Mouse (Mus musculus): ENCODE measurements around the gene Gm10277. TPM values are rescaled to one million over a fixed set of nuclear protein-coding genes. Genes with fewer than 3 reads are reported as not detected.
A peak's percentile ranks its signal among the peaks of the same experiment; 100 is the strongest.

Gm10277 gene
- polyA plus RNA-seq, 1 experiment from 2014 or later: 2.0 TPM

GRCm38 (mm10) chr11:77821648-77822047, 34.1 kb upstream of the Gm10277 start:
- Histone ChIP-seq H3K27me3 (ENCODE audit: insufficient read depth, poor library complexity, severe bottlenecking) (peaks cover 38% of the 10 kb centered on the region), H3K9me3 (no peaks in the 10 kb centered on the region), H3K4me1 (replicated peaks) (peaks cover 36% of the 10 kb centered on the region), H3K36me3 (peaks cover 65% of the 10 kb centered on the region), H3K27ac (no peak overlapping the region), H3K4me3 (no peak overlapping the region)
- peak; percentile 68 for DNase-seq (ENCODE audit: low spot score)
- 16% methylated on average over 8 of the region's 8 CpGs for WGBS

GRCm38 (mm10) chr11:77816003-77816402, 28.5 kb upstream of the Gm10277 start:
- no peaks in the 10 kb centered on the region for H3K9me3 ChIP-seq
- H3K27ac ChIP-seq: no peak overlapping the region
- 27% methylated on average over 3 of the region's 3 CpGs for WGBS
- no peak overlapping the region for H3K4me3 ChIP-seq
- H3K27me3 ChIP-seq (ENCODE audit: insufficient read depth, poor library complexity, severe bottlenecking): no peaks in the 10 kb centered on the region
- peak; percentile 72 for DNase-seq (ENCODE audit: low spot score)
- peaks cover 49% of the 10 kb centered on the region for H3K36me3 ChIP-seq
- H3K4me1 ChIP-seq (replicated peaks): peaks cover 11% of the 10 kb centered on the region; the same call in 1 of the 2 replicates

- DNase-seq (ENCODE audit: low spot score): no peak
- H3K27me3 ChIP-seq (ENCODE audit: insufficient read depth, poor library complexity, severe bottlenecking): no peaks in the 10 kb centered on the region
- no peak overlapping the region for H3K4me3 ChIP-seq
- H3K9me3 ChIP-seq: no peaks in the 10 kb centered on the region
- H3K27ac ChIP-seq: no peak overlapping the region
- WGBS: 85% methylated on average over 2 of the region's 2 CpGs
- H3K4me1 ChIP-seq (replicated peaks): peaks cover 23% of the 10 kb centered on the region
- peaks cover 33% of the 10 kb centered on the region for H3K36me3 ChIP-seq
Measured at GRCm38 (mm10) chr11:77813969-77814368, 26.4 kb upstream of the Gm10277 start.

- no peak overlapping the region for H3K4me3 ChIP-seq
- DNase-seq (ENCODE audit: low spot score): no peak
- H3K9me3 ChIP-seq: no peaks in the 10 kb centered on the region
- peaks cover 18% of the 10 kb centered on the region for H3K36me3 ChIP-seq
- peaks cover 45% of the 10 kb centered on the region for H3K4me1 ChIP-seq (replicated peaks)
- WGBS: 89% methylated on average over 6 of the region's 6 CpGs
- H3K27ac ChIP-seq: no peak overlapping the region
- H3K27me3 ChIP-seq (ENCODE audit: insufficient read depth, poor library complexity, severe bottlenecking): no peaks in the 10 kb centered on the region
Measured at GRCm38 (mm10) chr11:77810018-77810417, 22.5 kb upstream of the Gm10277 start.

GRCm38 (mm10) chr11:77809215-77809614, 21.7 kb upstream of the Gm10277 start:
- Histone ChIP-seq H3K27ac (no peak overlapping the region), H3K9me3 (no peaks in the 10 kb centered on the region)
- WGBS: 64% methylated on average over 4 of the region's 4 CpGs

GRCm38 (mm10) chr11:77808051-77808465, 20.5 kb upstream of the Gm10277 start:
- no peak overlapping the region for H3K4me3 ChIP-seq
- no peaks in the 10 kb centered on the region for H3K9me3 ChIP-seq
- peak overlapping the region; percentile 79; the same call in 1 of the 2 replicates for H3K27ac ChIP-seq
- WGBS: 27% methylated on average over 5 of the region's 5 CpGs
- peaks cover 18% of the 10 kb centered on the region for H3K36me3 ChIP-seq
- peaks cover 50% of the 10 kb centered on the region for H3K4me1 ChIP-seq (replicated peaks)
- DNase-seq (ENCODE audit: low spot score): no peak
- H3K27me3 ChIP-seq (ENCODE audit: insufficient read depth, poor library complexity, severe bottlenecking): no peaks in the 10 kb centered on the region

More at GRCm38 (mm10) chr11:77809215-77809614, 21.7 kb upstream of the Gm10277 start:
- Histone ChIP-seq H3K4me3 (no peak overlapping the region), H3K36me3 (peaks cover 18% of the 10 kb centered on the region), H3K4me1 (replicated peaks) (peaks cover 48% of the 10 kb centered on the region), H3K27me3 (ENCODE audit: insufficient read depth, poor library complexity, severe bottlenecking) (no peaks in the 10 kb centered on the region)
- no peak for DNase-seq (ENCODE audit: low spot score)

GRCm38 (mm10) chr11:77806855-77807254, 19.3 kb upstream of the Gm10277 start:
- Histone ChIP-seq H3K9me3 (no peaks in the 10 kb centered on the region), H3K4me3 (no peak overlapping the region), H3K27me3 (ENCODE audit: insufficient read depth, poor library complexity, severe bottlenecking) (no peaks in the 10 kb centered on the region), H3K4me1 (replicated peaks) (peaks cover 58% of the 10 kb centered on the region), H3K36me3 (peaks cover 7% of the 10 kb centered on the region; the same call in 1 of the 2 replicates), H3K27ac (no peak overlapping the region)
- DNase-seq (ENCODE audit: low spot score): no peak
- 84% methylated on average over 6 of the region's 6 CpGs for WGBS

- Histone ChIP-seq H3K27ac (no peak overlapping the region), H3K4me1 (replicated peaks) (peaks cover 62% of the 10 kb centered on the region), H3K9me3 (no peaks in the 10 kb centered on the region), H3K4me3 (no peak overlapping the region), H3K36me3 (0 out of 2 replicates have a peak, but pooled peaks cover 4% of the 10 kb centered on the region), H3K27me3 (ENCODE audit: insufficient read depth, poor library complexity, severe bottlenecking) (no peaks in the 10 kb centered on the region)
- DNase-seq (ENCODE audit: low spot score): no peak
- 24% methylated on average over 2 of the region's 2 CpGs for WGBS
Measured at GRCm38 (mm10) chr11:77806218-77806617, 18.7 kb upstream of the Gm10277 start.

GRCm38 (mm10) chr11:77802341-77802865, 14.9 kb upstream of the Gm10277 start:
- no peak for DNase-seq (ENCODE audit: low spot score)
- Histone ChIP-seq H3K36me3 (no peaks in the 10 kb centered on the region), H3K27ac (peak overlapping the region; percentile 35; the same call in 1 of the 2 replicates), H3K4me3 (no peak overlapping the region), H3K27me3 (ENCODE audit: insufficient read depth, poor library complexity, severe bottlenecking) (no peaks in the 10 kb centered on the region), H3K9me3 (no peaks in the 10 kb centered on the region), H3K4me1 (replicated peaks) (peaks cover 43% of the 10 kb centered on the region)
- 67% methylated on average over 9 of the region's 9 CpGs for WGBS

- peak overlapping the region; percentile 54 for H3K27ac ChIP-seq
- 30% methylated on average over 15 of the region's 15 CpGs for WGBS
- peak overlapping the region; percentile 18; the same call in 1 of the 2 replicates for H3K4me3 ChIP-seq
- H3K27me3 ChIP-seq (ENCODE audit: insufficient read depth, poor library complexity, severe bottlenecking): no peaks in the 10 kb centered on the region
- no peaks in the 10 kb centered on the region for H3K36me3 ChIP-seq
- H3K9me3 ChIP-seq: no peaks in the 10 kb centered on the region
- peaks cover 33% of the 10 kb centered on the region for H3K4me1 ChIP-seq (replicated peaks)
- DNase-seq (ENCODE audit: low spot score): peak; percentile 40
Measured at GRCm38 (mm10) chr11:77800869-77801701, 13.5 kb upstream of the Gm10277 start.

- Histone ChIP-seq H3K27ac (peak overlapping the region; percentile 31; the same call in 1 of the 2 replicates), H3K4me3 (no peak overlapping the region), H3K27me3 (ENCODE audit: insufficient read depth, poor library complexity, severe bottlenecking) (no peaks in the 10 kb centered on the region), H3K4me1 (replicated peaks) (peaks cover 32% of the 10 kb centered on the region), H3K36me3 (no peaks in the 10 kb centered on the region), H3K9me3 (no peaks in the 10 kb centered on the region)
- WGBS: 76% methylated on average over 9 of the region's 9 CpGs
- no peak for DNase-seq (ENCODE audit: low spot score)
Measured at GRCm38 (mm10) chr11:77800491-77800868, 12.9 kb upstream of the Gm10277 start.

GRCm38 (mm10) chr11:77795216-77795615, 7.7 kb upstream of the Gm10277 start:
- Histone ChIP-seq H3K36me3 (no peaks in the 10 kb centered on the region), H3K4me1 (replicated peaks) (peaks cover 39% of the 10 kb centered on the region), H3K9me3 (no peaks in the 10 kb centered on the region), H3K4me3 (no peak overlapping the region), H3K27ac (no peak overlapping the region), H3K27me3 (ENCODE audit: insufficient read depth, poor library complexity, severe bottlenecking) (no peaks in the 10 kb centered on the region)
- DNase-seq (ENCODE audit: low spot score): no peak
- 80% methylated on average over 5 of the region's 5 CpGs for WGBS

GRCm38 (mm10) chr11:77793238-77793930, 5.8 kb upstream of the Gm10277 start:
- Histone ChIP-seq H3K4me1 (replicated peaks) (peaks cover 40% of the 10 kb centered on the region), H3K36me3 (no peaks in the 10 kb centered on the region), H3K4me3 (peak overlapping the region; percentile 56), H3K9me3 (no peaks in the 10 kb centered on the region), H3K27me3 (ENCODE audit: insufficient read depth, poor library complexity, severe bottlenecking) (no peaks in the 10 kb centered on the region), H3K27ac (peak overlapping the region; percentile 83)
- DNase-seq (ENCODE audit: low spot score): peak; percentile 97
- WGBS: 6% methylated on average over 19 of the region's 19 CpGs
